Mouse (Mus musculus) forebrain, embryonic 14.5 days (tissue): Measurements from ENCODE around the gene Ddx18. TPM values are rescaled to one million over a fixed set of nuclear protein-coding genes. Genes with fewer than 3 reads are reported as not detected.
A peak's percentile ranks its signal among the peaks of the same experiment; 100 is the strongest.

Experiments used
- ATAC-seq: fragments of 200-750 bp; cut with Nextera tagmentation; 2 replicates; pipeline ENCODE4 v1.8.0; 2017; ENCODE audit warnings: mild to moderate bottlenecking, moderate library complexity
- DNase-seq: peaks from one replicate; pipeline ENCODE4 v3.0.0-alpha.2; 2015; ENCODE audit warnings: low spot score
- H3K27ac ChIP-seq: fragments of 300-500 bp; sonication (generic); 2 replicates; pipeline ENCODE4 v1.5.1; 2014; ENCODE audit warnings: low read depth, mild to moderate bottlenecking, control low read depth, low read length, moderate library complexity
- H3K27me3 ChIP-seq: fragments of 300-500 bp; sonication (generic); replicated peaks from 2 replicates; pipeline ENCODE4 v1.6.1; 2014; ENCODE audit warnings: low read length, control low read depth, mixed read lengths; ENCODE audit not compliant: control insufficient read depth, insufficient read depth
- H3K36me3 ChIP-seq: fragments of 300-500 bp; sonication (generic); 2 replicates; pipeline ENCODE4 v1.6.1; 2014; ENCODE audit warnings: low read length, control low read depth; ENCODE audit not compliant: control insufficient read depth, insufficient read depth
- H3K4me1 ChIP-seq: fragments of 300-500 bp; sonication (generic); 2 replicates; pipeline ENCODE4 v1.6.1; 2014; ENCODE audit warnings: antibody characterized with exemption, low read length, control low read depth; ENCODE audit not compliant: control insufficient read depth, insufficient read depth
- H3K4me2 ChIP-seq: fragments of 300-500 bp; sonication (generic); 2 replicates; pipeline ENCODE4 v1.6.1; 2014; ENCODE audit warnings: mild to moderate bottlenecking, control low read depth, low read length
- H3K4me3 ChIP-seq: fragments of 300-500 bp; sonication (generic); 2 replicates; pipeline ENCODE4 v1.5.1; 2014; ENCODE audit warnings: low read depth, low read length, control low read depth
- H3K9ac ChIP-seq: fragments of 300-500 bp; sonication (generic); 2 replicates; pipeline ENCODE4 v1.6.1; 2014; ENCODE audit warnings: mild to moderate bottlenecking, low read length, control low read depth, moderate library complexity
- H3K9me3 ChIP-seq: fragments of 300-500 bp; sonication (generic); replicated peaks from 2 replicates; pipeline ENCODE4 v1.6.1; 2016; ENCODE audit warnings: low read length, control low read depth, mixed read lengths; ENCODE audit not compliant: control insufficient read depth
- WGBS: fragments of 180-500 bp; shearing (Covaris S2); extraction: QIAGEN DNeasy Blood & Tissue Kit; methylation state at CpG from one replicate; pipeline ENCODE4 v1.1.7; 2014; 5-methylcytosine and 5-hydroxymethylcytosine counted together
- polyA plus RNA-seq: library from polyadenylated mRNA; unstranded; fragments of >200 nt; fragmentation: Nextera tagmentation; extraction: Ambion mirVana; gene quantifications from 2 replicates; pipeline ENCODE4 v1.2.1, GENCODE M21; 2014

Ddx18 gene
- polyA plus RNA-seq, 1 experiment from 2014 or later, result 46.7 TPM

GRCm38 (mm10) chr1:121510420-121511140 is 57.2 kb downstream of the Ddx18 start:
- ATAC-seq (0 out of 2 replicates have a peak, but pooled peaks have one; percentile 20), DNase-seq (peak; percentile 19)
- H3K4me2 ChIP-seq, result no peak overlapping the region
- 73% methylated on average over 19 of the region's 19 CpGs for WGBS
- H3K27me3 ChIP-seq, result no peaks in the 10 kb centered on the region
- H3K9ac ChIP-seq, result no peak overlapping the region
- H3K4me3 ChIP-seq, result no peak overlapping the region
- H3K36me3 ChIP-seq, result no peaks in the 10 kb centered on the region
- H3K9me3 ChIP-seq, result no peaks in the 10 kb centered on the region
- no peaks in the 10 kb centered on the region for H3K4me1 ChIP-seq
- 0 out of 2 replicates have a peak overlapping the region, but pooled peaks have one; percentile 2 for H3K27ac ChIP-seq

GRCm38 (mm10) chr1:121508729-121509128 is 59.1 kb downstream of the Ddx18 start:
- Histone ChIP-seq H3K4me3 (no peak overlapping the region), H3K27ac (no peak overlapping the region), H3K36me3 (no peaks in the 10 kb centered on the region), H3K9me3 (no peaks in the 10 kb centered on the region), H3K27me3 (no peaks in the 10 kb centered on the region), H3K4me2 (no peak overlapping the region), H3K9ac (no peak overlapping the region), H3K4me1 (no peaks in the 10 kb centered on the region)
- ATAC-seq (no peak), DNase-seq (no peak)
- WGBS, result 89% methylated on average over 2 of the region's 2 CpGs

Other genes with a start within 250 kb of the Ddx18 start
- 23.8 and 31.4 TPM in 2 replicates for gene Insig2, start 235.4 kb downstream of the Ddx18 start, polyA plus RNA-seq
- 5.8 and 8.2 TPM in 2 replicates for gene Ccdc93, start 136.9 kb downstream of the Ddx18 start, polyA plus RNA-seq
- 0.66 and 0.73 TPM in 2 replicates for gene Htr5b, start 39.5 kb downstream of the Ddx18 start, polyA plus RNA-seq